Mouse (Mus musculus) olfactory bulb, adult 2 months (tissue): ENCODE data around the gene Ctcfl. TPM values are rescaled to one million over a fixed set of nuclear protein-coding genes. Genes with fewer than 3 reads are reported as not detected.

Experiments
- H3K27ac ChIP-seq: fragments of 200-500 bp; 2 replicates; pipeline ENCODE4 v1.5.1; 2012; ENCODE audit warnings: low read depth, low read length; ENCODE audit not compliant: insufficient read depth
- H3K4me1 ChIP-seq: fragments of 200-500 bp; 2 replicates; pipeline ENCODE4 v1.6.1; 2012; ENCODE audit warnings: low read length; ENCODE audit not compliant: control insufficient read depth, insufficient read depth
- H3K4me3 ChIP-seq: fragments of 200-500 bp; 2 replicates; pipeline ENCODE4 v1.5.1; 2012; ENCODE audit warnings: mild to moderate bottlenecking, low read depth, low read length, moderate library complexity; ENCODE audit not compliant: insufficient read depth
- CTCF ChIP-seq: fragments of 200-500 bp; IDR thresholded peaks from 2 replicates; pipeline ENCODE4 v1.5.1; 2012; ENCODE audit warnings: low read depth, mild to moderate bottlenecking, low read length, moderate library complexity; ENCODE audit not compliant: insufficient read depth
- POLR2A ChIP-seq: fragments of 200-500 bp; IDR thresholded peaks from 2 replicates; pipeline ENCODE4 v1.6.1; 2012; ENCODE audit warnings: mild to moderate bottlenecking, low read depth, low read length, moderate library complexity; ENCODE audit not compliant: insufficient read depth
- WGBS: fragments of 180-500 bp; shearing (Covaris S2); methylation state at CpG from one replicate; pipeline ENCODE4 v1.1.7; 2018; 5-methylcytosine and 5-hydroxymethylcytosine counted together
- polyA plus RNA-seq: library from polyadenylated mRNA; stranded (reverse); fragments of >200 nt; gene quantifications from 2 replicates; pipeline ENCODE4 v1.2.4, GENCODE M21; 2012; ENCODE audit warnings: low replicate concordance; ENCODE audit not compliant: missing spikeins, insufficient read depth, insufficient read length

Ctcfl gene
- polyA plus RNA-seq, 1 experiment, result not detected

GRCm38 (mm10) chr2:173046582-173047297 is 72.6 kb downstream of the Ctcfl start:
- Histone ChIP-seq H3K27ac (no peak overlapping the region), H3K4me1 (0 out of 2 replicates have a peak, but pooled peaks cover 3% of the 10 kb centered on the region), H3K4me3 (no peak overlapping the region)
- WGBS, result 66% methylated on average over 15 of the region's 15 CpGs
- no peak for TF ChIP-seq CTCF
- TF ChIP-seq POLR2A, result no peak

- H3K27ac ChIP-seq, result no peak overlapping the region
- WGBS, result 78% methylated on average over 18 of the region's 18 CpGs
- TF ChIP-seq CTCF (no peak), POLR2A (no peak)
- no peak overlapping the region for H3K4me3 ChIP-seq
- 0 out of 2 replicates have a peak, but pooled peaks cover 3% of the 10 kb centered on the region for H3K4me1 ChIP-seq
These were observed 74.9 kb downstream of the Ctcfl start for GRCm38 (mm10) chr2:173044198-173044970.

Other genes starting within 250 kb of the Ctcfl start
- not detected in 2 replicates for gene Bmp7, start 179.2 kb downstream of the Ctcfl start, polyA plus RNA-seq
- gene Spo11, start 141.8 kb downstream of the Ctcfl start, polyA plus RNA-seq, result not detected in 2 replicates
- gene Rae1, start 119.4 kb downstream of the Ctcfl start, polyA plus RNA-seq, result not detected in 2 replicates
- not detected in 2 replicates for gene Rbm38, start 99.0 kb downstream of the Ctcfl start, polyA plus RNA-seq
- not detected in 2 replicates for gene Pck1, start 33.5 kb upstream of the Ctcfl start, polyA plus RNA-seq
- not detected in 2 replicates for gene Zbp1, start 99.4 kb upstream of the Ctcfl start, polyA plus RNA-seq
- not detected in 2 replicates for gene Pmepa1, start 157.0 kb upstream of the Ctcfl start, polyA plus RNA-seq